Mouse (Mus musculus) liver, embryonic 13.5 days (tissue): Measurements from ENCODE around the gene Kdsr. TPM values are rescaled to one million over a fixed set of nuclear protein-coding genes. Genes with fewer than 3 reads are reported as not detected.
A peak's percentile ranks its signal among the peaks of the same experiment; 100 is the strongest.

Experiments
- ATAC-seq: fragments of 200-750 bp; cut with Nextera tagmentation; 2 replicates; pipeline ENCODE4 v1.8.0; 2017; ENCODE audit warnings: low read depth, mild to moderate bottlenecking, moderate number of reproducible peaks, moderate library complexity
- DNase-seq: peaks from one replicate; pipeline ENCODE4 v3.0.0; 2022
- H3K27ac ChIP-seq: fragments of 300-500 bp; sonication (generic); 2 replicates; pipeline ENCODE4 v1.5.1; 2015; ENCODE audit warnings: moderate library complexity, mild to moderate bottlenecking, inconsistent platforms
- H3K27me3 ChIP-seq: fragments of 300-500 bp; sonication (generic); 2 replicates; pipeline ENCODE4 v1.6.1; 2015; ENCODE audit warnings: mild to moderate bottlenecking, inconsistent platforms
- H3K36me3 ChIP-seq: fragments of 300-500 bp; sonication (generic); 2 replicates; pipeline ENCODE4 v1.6.1; 2015; ENCODE audit warnings: mild to moderate bottlenecking, inconsistent platforms
- H3K4me1 ChIP-seq: fragments of 300-500 bp; sonication (generic); replicated peaks from 2 replicates; pipeline ENCODE4 v1.6.1; 2015; ENCODE audit warnings: inconsistent platforms
- H3K4me2 ChIP-seq: fragments of 300-500 bp; sonication (generic); 2 replicates; pipeline ENCODE4 v1.6.1; 2015; ENCODE audit warnings: inconsistent platforms, mild to moderate bottlenecking, moderate library complexity
- H3K4me3 ChIP-seq: fragments of 300-500 bp; sonication (generic); replicated peaks from 2 replicates; pipeline ENCODE4 v1.5.1; 2015; ENCODE audit warnings: mild to moderate bottlenecking, inconsistent platforms
- H3K9ac ChIP-seq: fragments of 300-500 bp; sonication (generic); 2 replicates; pipeline ENCODE4 v1.6.1; 2015; ENCODE audit warnings: mild to moderate bottlenecking, inconsistent platforms
- H3K9me3 ChIP-seq: fragments of 300-500 bp; sonication (generic); replicated peaks from 2 replicates; pipeline ENCODE4 v1.6.1; 2016; ENCODE audit warnings: inconsistent platforms
- WGBS: fragments of 180-500 bp; shearing (Covaris S2); methylation state at CpG from one replicate; pipeline ENCODE4 v1.1.7; 2015; ENCODE audit not compliant: insufficient replicate concordance; 5-methylcytosine and 5-hydroxymethylcytosine counted together
- polyA plus RNA-seq: library from polyadenylated mRNA; unstranded; fragments of >200 nt; fragmentation: Nextera tagmentation; extraction: Ambion mirVana; gene quantifications from 2 replicates; pipeline ENCODE4 v1.2.1, GENCODE M21; 2015

Gene Kdsr
- polyA plus RNA-seq, 1 experiment from 2014 or later = 4.5 TPM

GRCm38 (mm10) chr1:106764846-106765245, 5.3 kb upstream of the Kdsr start:
- Histone ChIP-seq H3K36me3 (peaks cover 22% of the 10 kb centered on the region), H3K9me3 (no peaks in the 10 kb centered on the region), H3K9ac (no peak overlapping the region), H3K4me1 (peaks cover 5% of the 10 kb centered on the region; the same call in 1 of the 2 replicates), H3K4me3 (no peak overlapping the region), H3K27ac (no peak overlapping the region), H3K27me3 (no peaks in the 10 kb centered on the region), H3K4me2 (no peak overlapping the region)
- ATAC-seq = no peak
- WGBS = 91% methylated on average over 2 of the region's 2 CpGs
- no peak for DNase-seq

- H3K4me2 ChIP-seq = no peak overlapping the region
- no peak overlapping the region for H3K4me3 ChIP-seq
- no peaks in the 10 kb centered on the region for H3K9me3 ChIP-seq
- no peak overlapping the region for H3K27ac ChIP-seq
- H3K27me3 ChIP-seq = no peaks in the 10 kb centered on the region
- peaks cover 7% of the 10 kb centered on the region; the same call in 1 of the 2 replicates for H3K4me1 ChIP-seq
- no peak overlapping the region for H3K9ac ChIP-seq
- DNase-seq (no peak), ATAC-seq (no peak)
- 84% methylated on average over 3 of the region's 3 CpGs for WGBS
- peaks cover 21% of the 10 kb centered on the region for H3K36me3 ChIP-seq
These were observed 4.8 kb upstream of the Kdsr start for GRCm38 (mm10) chr1:106764281-106764680.

DNA sequence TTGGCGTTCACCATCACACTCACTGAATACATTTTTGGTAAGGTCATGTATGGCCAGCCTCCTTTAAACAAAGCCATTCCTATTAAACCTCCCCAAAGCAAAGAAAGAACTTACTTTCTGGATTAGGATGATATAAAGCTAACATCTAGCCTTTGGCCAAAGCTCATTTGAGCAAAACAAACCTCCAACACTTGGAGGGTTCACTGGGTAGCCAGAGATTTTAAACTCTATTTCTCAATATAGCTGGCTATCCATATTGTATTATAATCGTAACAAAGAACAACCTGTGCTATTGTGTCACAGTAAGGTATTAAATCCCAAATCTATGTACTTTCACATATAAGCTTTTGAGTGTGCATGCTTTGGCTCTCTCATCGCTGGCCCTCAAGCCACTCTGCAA, 1.2 kb upstream of the Kdsr start:
- no peak for DNase-seq
- WGBS = 72% methylated on average over 3 of the region's 3 CpGs
- peak overlapping the region; percentile 97 for H3K4me2 ChIP-seq

GRCm38 (mm10) chr1:106758734-106759571, 574 bp downstream of the Kdsr start:
- peak overlapping the region; percentile 89 for H3K27ac ChIP-seq
- peak overlapping the region; percentile 74 for H3K4me3 ChIP-seq
- H3K9ac ChIP-seq = peak overlapping the region; percentile 80
- H3K4me1 ChIP-seq = peaks cover 31% of the 10 kb centered on the region
- WGBS = under 1% methylated on average over 34 of the region's 34 CpGs
- ATAC-seq (peak; percentile 73), DNase-seq (peak; percentile 20)
- no peaks in the 10 kb centered on the region for H3K27me3 ChIP-seq
- peak overlapping the region; percentile 97 for H3K4me2 ChIP-seq
- H3K36me3 ChIP-seq = no peaks in the 10 kb centered on the region
- no peaks in the 10 kb centered on the region for H3K9me3 ChIP-seq

More for the DNA sequence above, 1.2 kb upstream of the Kdsr start:
- Histone ChIP-seq H3K27ac (no peak overlapping the region), H3K4me1 (peaks cover 31% of the 10 kb centered on the region), H3K4me3 (no peak overlapping the region), H3K27me3 (no peaks in the 10 kb centered on the region), H3K9ac (no peak overlapping the region), H3K9me3 (no peaks in the 10 kb centered on the region), H3K36me3 (peaks cover 3% of the 10 kb centered on the region; the same call in 1 of the 2 replicates)
- ATAC-seq = no peak

DNA sequence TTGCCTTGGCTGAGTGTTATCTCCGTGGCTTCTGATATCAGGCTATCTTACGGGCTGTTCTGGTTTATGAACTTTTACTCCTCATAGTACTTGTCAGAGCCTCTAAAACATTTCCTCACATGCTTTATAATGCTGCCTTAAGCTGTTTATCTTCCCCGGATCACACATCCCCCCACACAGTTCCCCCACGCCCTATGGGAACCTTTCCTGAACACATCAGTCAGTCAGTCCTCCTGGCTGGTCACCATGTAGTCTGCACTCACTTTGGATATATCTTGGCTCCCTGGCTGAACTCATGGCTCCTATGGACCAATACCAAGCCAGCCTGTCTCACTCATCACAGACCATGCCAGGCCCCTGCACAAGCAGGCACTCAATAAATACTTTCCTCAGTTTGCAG, 2.9 kb downstream of the Kdsr start:
- Histone ChIP-seq H3K27me3 (no peaks in the 10 kb centered on the region), H3K9ac (no peak overlapping the region; the same call in none of the 2 replicates), H3K4me1 (peaks cover 31% of the 10 kb centered on the region), H3K27ac (no peak overlapping the region), H3K4me2 (no peak overlapping the region), H3K4me3 (no peak overlapping the region), H3K9me3 (no peaks in the 10 kb centered on the region), H3K36me3 (no peaks in the 10 kb centered on the region)
- no peak for DNase-seq
- no peak for ATAC-seq
- WGBS = 40% methylated on average over 4 of the region's 4 CpGs

GRCm38 (mm10) chr1:106752013-106752412, 7.5 kb downstream of the Kdsr start:
- ATAC-seq = no peak
- Histone ChIP-seq H3K4me1 (peaks cover 7% of the 10 kb centered on the region), H3K27me3 (no peaks in the 10 kb centered on the region), H3K4me3 (no peak overlapping the region), H3K4me2 (no peak overlapping the region), H3K9me3 (no peaks in the 10 kb centered on the region), H3K9ac (no peak overlapping the region), H3K36me3 (peaks cover 7% of the 10 kb centered on the region), H3K27ac (no peak overlapping the region)
- WGBS = 82% methylated on average over 5 of the region's 5 CpGs
- no peak for DNase-seq

GRCm38 (mm10) chr1:106750656-106751055, 8.9 kb downstream of the Kdsr start:
- Histone ChIP-seq H3K4me2 (no peak overlapping the region), H3K36me3 (peaks cover 16% of the 10 kb centered on the region), H3K9me3 (no peaks in the 10 kb centered on the region), H3K27ac (no peak overlapping the region), H3K9ac (no peak overlapping the region), H3K27me3 (no peaks in the 10 kb centered on the region), H3K4me1 (no peaks in the 10 kb centered on the region), H3K4me3 (no peak overlapping the region)
- no peak for DNase-seq
- WGBS = 83% methylated on average over 1 of the region's 1 CpGs
- no peak for ATAC-seq

GRCm38 (mm10) chr1:106748555-106749315, 10.8 kb downstream of the Kdsr start:
- no peak overlapping the region for H3K4me3 ChIP-seq
- DNase-seq = no peak
- 68% methylated on average over 6 of the region's 6 CpGs for WGBS

DNA sequence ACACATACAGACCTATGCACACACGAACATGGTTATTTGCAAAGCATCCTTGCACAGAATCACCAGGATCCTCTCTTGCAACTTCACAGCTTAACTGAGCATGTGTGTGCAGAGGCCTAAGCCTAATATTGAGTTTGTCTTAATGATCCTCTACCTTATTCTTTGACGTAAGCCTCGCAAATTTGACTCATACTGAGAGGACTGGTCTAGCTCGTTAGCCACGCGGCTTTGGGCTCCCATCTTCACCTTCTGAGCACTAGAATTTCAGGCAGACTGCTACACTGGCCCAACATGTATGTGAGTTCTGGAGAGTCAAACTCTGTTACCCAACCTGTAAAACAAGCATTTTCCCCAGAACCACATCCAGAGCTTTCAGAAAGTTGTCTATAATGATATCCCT, 16.5 kb downstream of the Kdsr start:
- H3K36me3 ChIP-seq = peaks cover 18% of the 10 kb centered on the region
- WGBS = 83% methylated on average over 6 of the region's 6 CpGs
- no peak for DNase-seq
- no peaks in the 10 kb centered on the region for H3K27me3 ChIP-seq
- no peak for ATAC-seq
- no peak overlapping the region for H3K4me2 ChIP-seq
- no peak overlapping the region for H3K4me3 ChIP-seq
- H3K27ac ChIP-seq = no peak overlapping the region
- H3K9me3 ChIP-seq = no peaks in the 10 kb centered on the region
- H3K4me1 ChIP-seq = no peaks in the 10 kb centered on the region
- H3K9ac ChIP-seq = no peak overlapping the region

More at GRCm38 (mm10) chr1:106748555-106749315, 10.8 kb downstream of the Kdsr start:
- Histone ChIP-seq H3K4me1 (no peaks in the 10 kb centered on the region), H3K36me3 (peaks cover 16% of the 10 kb centered on the region), H3K27ac (no peak overlapping the region), H3K9ac (no peak overlapping the region), H3K4me2 (no peak overlapping the region), H3K9me3 (no peaks in the 10 kb centered on the region), H3K27me3 (no peaks in the 10 kb centered on the region)
- ATAC-seq = no peak

GRCm38 (mm10) chr1:106740735-106741134, 18.8 kb downstream of the Kdsr start:
- Histone ChIP-seq H3K36me3 (0 out of 2 replicates have a peak, but pooled peaks cover 5% of the 10 kb centered on the region), H3K9ac (no peak overlapping the region), H3K27ac (no peak overlapping the region), H3K4me1 (no peaks in the 10 kb centered on the region), H3K9me3 (no peaks in the 10 kb centered on the region), H3K27me3 (no peaks in the 10 kb centered on the region), H3K4me3 (no peak overlapping the region), H3K4me2 (no peak overlapping the region)
- ATAC-seq (no peak), DNase-seq (no peak)
- 82% methylated on average over 4 of the region's 4 CpGs for WGBS

DNA sequence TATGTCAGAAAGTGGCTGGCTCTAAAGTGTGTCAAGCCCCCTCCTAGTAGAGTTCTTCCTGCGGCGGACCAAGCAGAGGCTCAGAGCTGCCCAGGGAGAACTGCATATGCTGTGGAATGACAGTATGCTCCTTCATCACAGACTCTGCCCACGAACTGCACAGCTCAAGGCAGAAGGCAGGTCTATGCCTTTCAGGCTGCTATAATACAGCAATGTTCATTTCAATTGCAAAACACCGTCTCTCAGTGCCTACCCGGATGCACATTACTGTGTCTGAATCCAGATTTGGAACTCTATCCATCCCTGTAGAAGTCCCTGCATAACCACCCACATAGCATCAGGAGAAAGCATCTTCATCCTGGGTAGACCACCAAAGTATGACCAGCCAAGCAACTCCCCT, 19.7 kb downstream of the Kdsr start:
- Histone ChIP-seq H3K9ac (no peak overlapping the region), H3K4me3 (no peak overlapping the region), H3K4me1 (no peaks in the 10 kb centered on the region), H3K36me3 (0 out of 2 replicates have a peak, but pooled peaks cover 5% of the 10 kb centered on the region), H3K9me3 (no peaks in the 10 kb centered on the region), H3K27ac (no peak overlapping the region), H3K4me2 (no peak overlapping the region), H3K27me3 (no peaks in the 10 kb centered on the region)
- 80% methylated on average over 5 of the region's 5 CpGs for WGBS
- no peak for ATAC-seq
- no peak for DNase-seq
